Mouse (Mus musculus): ENCODE results near the gene Mical2. TPM values are rescaled to one million over a fixed set of nuclear protein-coding genes. Genes with fewer than 3 reads are reported as not detected.

The Mical2 gene
- polyA plus RNA-seq, 3 experiments from 2014 or later = 1.5 to 5.7 (median 1.7) TPM

DNA sequence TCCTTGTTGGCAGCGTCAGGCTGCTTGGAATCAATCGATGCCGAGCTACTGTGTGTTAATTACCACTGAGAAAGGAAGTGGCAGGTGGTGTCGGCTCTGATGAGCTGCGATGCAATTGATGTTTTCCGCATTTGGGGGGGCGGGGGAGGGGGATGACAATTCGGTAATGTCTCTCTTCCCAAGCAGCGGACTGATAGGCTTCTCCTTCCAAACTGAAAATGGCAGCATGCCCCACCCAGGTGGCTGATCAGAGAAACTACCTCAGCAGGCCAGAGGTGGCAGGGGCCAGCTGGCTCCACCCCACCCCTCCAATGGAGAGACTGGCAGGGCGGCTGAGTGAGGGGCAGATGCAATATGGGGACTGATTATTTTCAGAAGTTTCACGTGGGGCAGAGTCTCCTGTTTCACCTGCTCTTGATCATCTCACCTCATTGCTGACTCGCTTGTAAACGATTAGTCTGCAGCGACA, 190.4 kb downstream of the Mical2 start:
- ATAC-seq = no peak

- no peak for ATAC-seq
Measured at GRCm38 (mm10) chr7:112416730-112417513, 191.3 kb downstream of the Mical2 start.

GRCm38 (mm10) chr7:112417598-112417997, 191.9 kb downstream of the Mical2 start:
- ATAC-seq = no peak

DNA sequence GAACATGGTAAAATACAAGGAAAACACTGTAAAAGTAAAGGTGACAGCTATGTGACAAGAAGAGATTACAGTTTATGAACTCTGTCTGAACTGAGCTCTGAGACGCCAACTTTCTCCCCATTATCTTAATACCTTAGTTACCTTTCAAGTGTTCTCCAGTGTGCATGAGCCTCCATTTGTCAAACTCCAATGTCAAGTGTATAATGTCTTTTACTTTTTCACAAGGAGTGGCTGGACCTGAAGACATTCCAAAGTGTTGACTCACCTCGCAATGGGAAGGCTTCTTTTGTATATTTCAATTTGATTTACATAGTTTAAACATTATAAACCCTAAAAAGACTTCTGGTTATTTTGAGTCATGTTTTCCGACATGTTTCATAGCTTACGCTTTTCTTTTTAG, 197.8 kb downstream of the Mical2 start:
- no peak for ATAC-seq

GRCm38 (mm10) chr7:112426811-112427210, 201.2 kb downstream of the Mical2 start:
- no peak for ATAC-seq

GRCm38 (mm10) chr7:112427357-112428157, 201.9 kb downstream of the Mical2 start, which contains the start of gene Parva:
Gene Parva, plus strand, starts transcription at chr7:112427505.
- no peak for ATAC-seq

DNA sequence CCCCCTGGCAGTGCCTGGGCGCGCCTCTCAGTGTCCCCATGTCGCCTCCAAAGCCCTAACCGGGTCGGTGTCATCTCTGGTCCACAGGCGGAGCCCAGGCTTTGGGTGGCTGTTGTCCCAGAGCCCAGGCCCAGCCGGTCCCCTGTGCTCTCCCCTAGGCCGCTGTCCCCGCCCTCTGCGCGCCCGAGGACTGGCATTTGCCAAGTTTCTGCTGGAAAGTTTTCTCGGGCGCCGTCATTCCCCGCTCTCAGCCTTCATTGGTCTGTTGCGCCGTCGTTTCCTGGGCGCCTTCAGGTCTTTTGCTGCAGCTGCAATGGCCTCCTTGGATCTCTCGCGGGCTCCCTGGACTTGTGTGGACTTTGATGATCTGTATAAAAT, 202.5 kb downstream of the Mical2 start:
- ATAC-seq = no peak

DNA sequence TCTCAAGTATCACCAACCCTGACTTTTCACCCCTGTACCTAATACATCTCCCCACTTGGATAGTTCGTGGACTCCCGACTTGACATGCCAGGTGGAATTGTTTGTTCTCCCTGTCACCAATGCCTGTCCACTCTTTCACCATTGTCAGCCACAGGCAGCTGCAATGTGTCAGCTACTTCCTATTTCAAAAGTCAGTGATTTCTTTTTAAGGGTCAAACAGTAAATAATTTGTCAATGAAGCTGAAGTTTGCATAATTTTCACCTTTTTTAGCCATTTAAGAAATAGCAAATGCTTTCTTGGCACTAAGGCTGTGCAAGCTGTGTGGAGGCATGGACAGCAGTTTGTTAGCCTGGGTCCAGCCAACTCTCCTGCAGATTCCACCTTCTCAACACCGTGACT, 214.2 kb downstream of the Mical2 start:
- no peak for ATAC-seq

DNA sequence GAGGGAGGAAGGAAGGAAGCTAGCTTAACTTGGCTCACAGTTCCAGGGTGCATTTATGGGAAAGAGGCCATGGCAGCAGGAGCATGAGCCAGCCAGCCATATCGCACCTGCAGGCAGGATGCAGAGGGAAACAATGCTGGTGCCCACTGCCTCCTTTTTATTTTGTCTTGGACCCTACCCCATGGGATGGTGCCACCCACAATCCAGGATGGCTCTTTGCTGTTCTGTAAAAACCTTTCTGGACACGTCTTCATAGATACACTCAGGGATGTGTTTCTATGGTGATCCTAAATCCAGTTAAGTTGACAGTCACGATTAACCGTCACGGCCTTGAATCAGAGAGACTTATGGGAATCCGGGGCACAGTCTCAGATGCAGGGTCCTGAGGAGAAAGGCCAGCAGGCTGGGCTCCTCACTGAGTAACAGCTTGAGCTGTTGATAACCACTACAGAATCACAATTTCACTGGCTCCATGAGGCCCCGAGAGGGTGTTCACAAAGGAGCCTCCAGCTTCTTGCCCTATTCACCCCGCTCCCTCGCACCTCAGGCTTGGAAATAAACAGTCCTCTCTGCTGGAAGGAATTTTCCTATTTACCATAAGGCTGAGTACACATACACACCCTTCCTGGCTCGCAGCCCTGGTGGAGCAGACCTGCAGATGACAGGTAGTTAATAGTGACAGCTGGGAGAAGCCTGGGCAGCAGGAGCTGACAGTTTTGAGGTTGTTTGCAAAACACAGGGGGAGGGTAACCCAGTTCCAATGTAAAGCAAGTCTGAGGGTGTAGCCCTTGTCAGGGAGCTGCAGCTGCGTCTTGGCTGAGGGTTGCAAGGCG, 218.7 kb downstream of the Mical2 start:
- no peak for ATAC-seq

- ATAC-seq = no peak
Measured at GRCm38 (mm10) chr7:112444985-112445367, 219.3 kb downstream of the Mical2 start.

DNA sequence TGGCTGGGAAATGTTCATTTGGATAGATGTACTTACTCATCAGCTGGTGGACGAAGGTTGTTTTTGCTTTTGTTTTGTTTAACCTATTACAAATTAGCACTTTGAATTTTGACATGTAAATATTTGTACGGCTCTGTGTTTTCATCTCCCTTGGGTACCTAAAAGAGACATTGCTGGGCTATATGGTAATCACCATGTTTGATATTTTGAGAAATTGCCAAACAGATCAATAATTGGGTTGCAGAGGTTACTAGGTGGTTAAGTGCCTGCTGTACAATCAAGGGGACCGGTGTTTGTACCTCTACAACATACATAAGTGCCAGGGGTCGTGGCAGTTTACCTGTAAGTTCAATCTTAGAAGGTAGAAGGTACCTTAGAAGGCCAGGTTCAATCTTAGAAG, 220.8 kb downstream of the Mical2 start:
- ATAC-seq = no peak

- no peak for ATAC-seq
Measured at GRCm38 (mm10) chr7:112449954-112450700, 224.5 kb downstream of the Mical2 start.

DNA sequence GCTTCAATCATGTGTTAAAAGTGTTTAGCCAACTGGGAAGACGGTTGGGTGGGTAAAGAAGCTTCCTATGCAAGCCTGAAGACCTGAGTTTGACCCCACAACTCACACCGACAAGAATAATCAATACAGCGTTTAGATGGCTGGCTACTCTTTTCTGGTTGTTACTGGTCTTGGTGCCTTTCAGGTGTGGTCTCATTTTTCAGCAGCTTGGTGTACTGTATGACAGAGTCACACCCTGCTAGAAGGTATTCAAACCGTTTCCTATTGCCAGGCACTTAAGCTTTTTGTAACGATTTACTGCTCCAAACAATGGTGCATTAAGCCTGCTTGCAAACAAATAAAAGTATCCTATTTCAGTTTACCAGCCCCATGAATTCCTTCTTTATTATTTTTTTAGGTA, 226.8 kb downstream of the Mical2 start:
- no peak for ATAC-seq

- ATAC-seq = no peak
Measured at GRCm38 (mm10) chr7:112453805-112454214, 228.2 kb downstream of the Mical2 start.

GRCm38 (mm10) chr7:112454380-112454779, 228.7 kb downstream of the Mical2 start:
- ATAC-seq = no peak

DNA sequence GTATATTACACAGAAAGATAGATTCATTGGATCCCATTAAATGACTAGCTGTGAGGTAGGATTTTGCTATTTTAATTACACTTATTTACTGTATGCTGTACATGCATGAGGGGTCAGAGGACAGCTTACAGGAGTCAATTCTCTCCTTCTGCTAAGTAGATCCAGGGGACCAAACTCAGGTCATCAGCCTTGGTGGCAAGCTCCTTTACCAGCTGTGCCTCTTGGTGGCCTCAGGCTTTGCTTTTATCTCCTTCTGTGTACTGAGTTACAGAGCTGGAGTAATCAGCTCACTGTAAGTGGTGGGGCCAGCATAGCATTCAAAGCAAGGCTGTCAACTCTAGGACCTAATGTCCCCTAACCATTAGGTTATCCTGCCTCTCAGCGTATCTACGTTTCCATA, 229.3 kb downstream of the Mical2 start:
- no peak for ATAC-seq

DNA sequence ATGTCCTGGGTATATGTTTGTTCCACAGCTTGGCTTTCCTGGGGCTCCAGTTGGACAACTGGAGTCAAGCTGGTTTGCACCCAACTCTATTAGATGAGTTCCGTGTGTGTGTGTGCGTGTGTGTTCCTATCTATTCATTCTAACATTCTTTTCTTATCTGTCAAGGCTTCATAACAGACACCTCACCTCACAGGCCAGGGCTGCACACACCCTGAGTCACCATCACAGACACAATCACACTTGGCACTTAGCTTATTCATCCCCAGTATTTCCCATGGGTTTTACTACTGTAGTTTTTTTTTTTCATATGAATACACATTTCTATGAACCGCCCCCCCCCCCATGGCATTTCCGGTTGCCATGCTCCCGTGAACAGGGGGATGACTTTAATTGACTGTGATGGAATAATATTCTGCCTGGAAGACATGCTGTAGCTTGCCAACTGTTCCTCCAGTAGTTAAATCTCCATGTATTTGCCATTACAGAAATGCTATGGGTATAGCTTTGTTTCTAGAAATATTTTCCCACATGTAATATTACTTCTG, 230.0 kb downstream of the Mical2 start:
- no peak for ATAC-seq

- no peak for ATAC-seq
Measured at GRCm38 (mm10) chr7:112457373-112457772, 231.7 kb downstream of the Mical2 start.

GRCm38 (mm10) chr7:112457920-112458319, 232.3 kb downstream of the Mical2 start:
- no peak for ATAC-seq

DNA sequence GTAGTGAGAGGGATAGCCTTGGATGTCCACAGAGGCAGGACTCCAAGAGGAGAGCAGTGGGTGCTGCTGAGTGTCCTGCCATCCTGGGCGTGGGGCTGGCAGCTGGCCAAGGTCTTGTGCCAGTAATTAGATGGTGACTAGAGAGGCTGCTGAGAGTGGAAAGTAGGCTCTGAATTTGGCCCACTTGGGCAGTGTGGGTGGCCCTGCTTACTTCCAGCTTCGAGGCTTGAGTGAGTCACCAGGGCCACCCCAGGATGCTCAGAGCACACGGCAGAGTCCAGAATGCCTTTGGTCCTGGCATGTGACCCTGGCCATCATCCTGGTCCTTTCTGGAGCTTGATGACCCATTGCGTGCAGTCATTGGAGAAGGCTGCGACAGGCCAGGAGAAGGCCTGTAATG, 232.8 kb downstream of the Mical2 start:
- ATAC-seq = no peak
